Mouse (Mus musculus) myocyte (in vitro differentiated cells): ENCODE measurements around the gene Rasgrf1. TPM values are rescaled to one million over a fixed set of nuclear protein-coding genes. Genes with fewer than 3 reads are reported as not detected.

Experiments used
- H3K27me3 ChIP-seq: one replicate; pipeline ENCODE4 v1.6.1; 2011; ENCODE audit not compliant: control insufficient read depth, insufficient read depth, insufficient read length
- H3K36me3 ChIP-seq: one replicate; pipeline ENCODE4 v1.6.1; 2011; ENCODE audit not compliant: control insufficient read depth, insufficient read depth
- H3K4me2 ChIP-seq: one replicate; pipeline ENCODE4 v1.6.1; 2011; ENCODE audit warnings: low read depth, control low read depth
- H3K4me3 ChIP-seq: one replicate; pipeline ENCODE4 v1.5.1; 2011; ENCODE audit warnings: mild to moderate bottlenecking, control low read depth, moderate library complexity
- H3K79me2 ChIP-seq: one replicate; pipeline ENCODE4 v1.6.1; 2011; ENCODE audit not compliant: control insufficient read depth, insufficient read depth
- H3ac ChIP-seq: one replicate; pipeline ENCODE4 v1.6.1; 2011; ENCODE audit not compliant: control insufficient read depth, insufficient read length
- CEBPB ChIP-seq: IDR thresholded peaks from 2 replicates; pipeline ENCODE4 v1.6.1; 2011; ENCODE audit warnings: mild to moderate bottlenecking, moderate library complexity; ENCODE audit not compliant: poor library complexity, insufficient read depth, severe bottlenecking
- E2F4 ChIP-seq: IDR thresholded peaks from one replicate; pipeline ENCODE4 v1.6.1; 2011; ENCODE audit warnings: mild to moderate bottlenecking, control low read depth, moderate library complexity; ENCODE audit not compliant: insufficient read depth
- MAX ChIP-seq: IDR thresholded peaks from one replicate; pipeline ENCODE4 v1.6.1; 2011; ENCODE audit warnings: low read depth, mild to moderate bottlenecking, control low read depth
- MYOD1 ChIP-seq, 3 experiments: IDR thresholded peaks; one replicate each; pipeline ENCODE4 v1.6.1; 2011; ENCODE audit warnings: control low read depth in 2 of 3, low read depth in 2 of 3, mild to moderate bottlenecking in 2 of 3, moderate library complexity in 1 of 3; ENCODE audit not compliant: insufficient read length in 2 of 3, control insufficient read depth in 1 of 3
- MYOG ChIP-seq, 3 experiments: IDR thresholded peaks; one replicate each; pipeline ENCODE4 v1.6.1; 2011; ENCODE audit warnings: control low read depth in 2 of 3, low read depth in 2 of 3, mild to moderate bottlenecking in 2 of 3; ENCODE audit not compliant: insufficient read length in 2 of 3, control insufficient read depth in 1 of 3, insufficient read depth in 1 of 3
- POLR2A ChIP-seq: IDR thresholded peaks from one replicate; pipeline ENCODE4 v1.6.1; 2011; ENCODE audit warnings: low read depth, mild to moderate bottlenecking, control low read depth, moderate library complexity; ENCODE audit not compliant: insufficient read length
- POLR2AphosphoS2 ChIP-seq: IDR thresholded peaks from one replicate; pipeline ENCODE4 v1.6.1; 2011; ENCODE audit warnings: low read depth, control low read depth; ENCODE audit not compliant: insufficient read length
- REST ChIP-seq: IDR thresholded peaks from one replicate; pipeline ENCODE4 v1.6.1; 2011; ENCODE audit warnings: mild to moderate bottlenecking, control low read depth, moderate library complexity; ENCODE audit not compliant: insufficient read depth, insufficient read length
- SRF ChIP-seq: IDR thresholded peaks from one replicate; pipeline ENCODE4 v1.6.1; 2011; ENCODE audit warnings: low read depth; ENCODE audit not compliant: control insufficient read depth, insufficient read length
- TCF12 ChIP-seq: IDR thresholded peaks from one replicate; pipeline ENCODE4 v1.6.1; 2011; ENCODE audit warnings: mild to moderate bottlenecking, control low read depth; ENCODE audit not compliant: poor library complexity, insufficient read depth, severe bottlenecking
- TCF3 ChIP-seq: IDR thresholded peaks from one replicate; pipeline ENCODE4 v1.6.1; 2011; ENCODE audit warnings: low read depth, control low read depth; ENCODE audit not compliant: insufficient read length
- USF1 ChIP-seq: IDR thresholded peaks from one replicate; pipeline ENCODE4 v1.6.1; 2011; ENCODE audit warnings: low read depth, mild to moderate bottlenecking, control low read depth, moderate library complexity
- polyA plus RNA-seq: library from polyadenylated mRNA; unstranded; fragments of >200 nt; fragmentation: generic; extraction: Trizol; gene quantifications from one replicate; pipeline ENCODE4 v1.2.1, GENCODE M21; 2012; ENCODE audit warnings: missing spikeins

Gene Rasgrf1
- polyA plus RNA-seq, 1 experiment = not detected

DNA sequence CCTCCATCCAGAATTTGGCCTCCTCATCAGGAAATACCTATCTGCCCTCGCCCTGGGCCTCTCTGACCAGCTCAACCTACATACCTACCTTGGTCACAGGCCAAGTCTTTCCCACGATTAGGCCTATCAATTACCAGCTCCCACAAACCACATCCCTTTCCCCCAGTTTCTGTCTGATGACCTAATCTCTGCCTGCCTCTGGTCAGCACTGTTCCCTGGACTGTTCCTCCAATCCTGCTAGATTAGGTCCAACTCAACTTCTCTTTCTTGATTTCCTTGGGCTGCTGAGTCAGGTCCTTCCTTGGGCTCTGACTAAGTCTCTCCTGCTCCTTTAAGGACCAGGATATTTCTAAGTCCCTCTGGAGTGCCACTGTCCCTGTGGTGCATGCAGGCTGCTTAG lies 157.6 kb downstream of the Rasgrf1 start:
- H3K4me3 ChIP-seq = no peak overlapping the region
- no peak overlapping the region for H3ac ChIP-seq
- no peak overlapping the region for H3K4me2 ChIP-seq
- H3K27me3 ChIP-seq = no peaks in the 10 kb centered on the region
- no peaks in the 10 kb centered on the region for H3K36me3 ChIP-seq
- no peaks in the 10 kb centered on the region for H3K79me2 ChIP-seq
- no peak for TF ChIP-seq TCF12
- no peak for TF ChIP-seq E2F4
- no peak for TF ChIP-seq REST
- TF ChIP-seq TCF3 = no peak
- no peak for TF ChIP-seq MAX
- TF ChIP-seq SRF = no peak
- no peak for TF ChIP-seq USF1

- Histone ChIP-seq H3ac (no peak overlapping the region), H3K4me3 (no peak overlapping the region), H3K79me2 (no peaks in the 10 kb centered on the region), H3K36me3 (no peaks in the 10 kb centered on the region), H3K4me2 (no peak overlapping the region), H3K27me3 (no peaks in the 10 kb centered on the region)
- TF ChIP-seq USF1 (no peak), TCF3 (no peak), E2F4 (no peak), MYOD1 (IDR thresholded peaks at IDR 0.05; ENCODE audit: control insufficient read depth in 1 of 3, insufficient read length in 2 of 3, low read depth in 2 of 3) (no peak), REST (no peak), MYOG (IDR thresholded peaks at IDR 0.05; ENCODE audit: control insufficient read depth in 1 of 3, insufficient read depth in 1 of 3, insufficient read length in 2 of 3, low read depth in 2 of 3) (no peak), POLR2AphosphoS2 (no peak), SRF (no peak), POLR2A (no peak), CEBPB (no peak), MAX (no peak), TCF12 (no peak)
These were observed 159.1 kb downstream of the Rasgrf1 start for GRCm38 (mm10) chr9:90068786-90069185.

- no peaks in the 10 kb centered on the region for H3K36me3 ChIP-seq
- H3K4me3 ChIP-seq = no peak overlapping the region
- TF ChIP-seq POLR2A (no peak), USF1 (no peak), REST (no peak), POLR2AphosphoS2 (no peak), MYOD1 (IDR thresholded peaks at IDR 0.05; ENCODE audit: control insufficient read depth in 1 of 3, insufficient read length in 2 of 3, low read depth in 2 of 3) (no peak), E2F4 (no peak), MYOG (IDR thresholded peaks at IDR 0.05; ENCODE audit: control insufficient read depth in 1 of 3, insufficient read depth in 1 of 3, insufficient read length in 2 of 3, low read depth in 2 of 3) (no peak), TCF12 (no peak), SRF (no peak), CEBPB (no peak), TCF3 (no peak), MAX (no peak)
- no peaks in the 10 kb centered on the region for H3K79me2 ChIP-seq
- H3ac ChIP-seq = no peak overlapping the region
- no peaks in the 10 kb centered on the region for H3K27me3 ChIP-seq
- H3K4me2 ChIP-seq = no peak overlapping the region
These were observed 159.8 kb downstream of the Rasgrf1 start for GRCm38 (mm10) chr9:90069485-90069884.

- no peak for TF ChIP-seq MYOD1 (IDR thresholded peaks at IDR 0.05; ENCODE audit: control insufficient read depth in 1 of 3, insufficient read length in 2 of 3, low read depth in 2 of 3)
- no peak for TF ChIP-seq MAX
- TF ChIP-seq POLR2AphosphoS2 = no peak
- no peak for TF ChIP-seq TCF3
- no peak for TF ChIP-seq E2F4
- no peak for TF ChIP-seq CEBPB
- no peak for TF ChIP-seq REST
- no peak for TF ChIP-seq POLR2A
- TF ChIP-seq TCF12 = no peak
- TF ChIP-seq MYOG (IDR thresholded peaks at IDR 0.05; ENCODE audit: control insufficient read depth in 1 of 3, insufficient read depth in 1 of 3, insufficient read length in 2 of 3, low read depth in 2 of 3) = no peak
- no peak for TF ChIP-seq USF1
- no peak for TF ChIP-seq SRF
- Histone ChIP-seq H3K79me2 (no peaks in the 10 kb centered on the region), H3K27me3 (no peaks in the 10 kb centered on the region), H3K4me3 (no peak overlapping the region), H3K4me2 (no peak overlapping the region), H3K36me3 (no peaks in the 10 kb centered on the region), H3ac (no peak overlapping the region)
These were observed 160.5 kb downstream of the Rasgrf1 start for GRCm38 (mm10) chr9:90070174-90070573.

DNA sequence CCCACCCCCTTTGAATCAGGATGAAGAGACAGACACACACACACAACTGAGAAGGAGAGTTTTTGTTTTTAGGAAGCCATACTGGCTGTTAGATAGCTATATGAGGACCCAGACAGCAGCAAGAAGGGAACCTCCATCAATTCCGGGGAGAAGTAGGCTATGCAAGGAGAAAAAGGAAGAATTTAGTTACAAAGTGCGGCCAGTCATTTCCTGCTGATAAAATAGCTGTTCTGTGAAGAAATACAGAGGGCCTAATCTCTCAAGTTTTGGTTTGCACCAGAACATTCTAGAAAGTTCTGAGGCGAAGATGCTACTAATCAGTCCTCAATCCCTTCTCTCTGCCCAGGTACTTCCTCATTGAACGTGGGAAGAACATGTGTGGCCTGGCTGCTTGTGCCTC lies 165.6 kb downstream of the Rasgrf1 start:
- TF ChIP-seq E2F4 (no peak), POLR2A (no peak), MYOG (IDR thresholded peaks at IDR 0.05; ENCODE audit: control insufficient read depth in 1 of 3, insufficient read depth in 1 of 3, insufficient read length in 2 of 3, low read depth in 2 of 3) (no peak), POLR2AphosphoS2 (no peak), CEBPB (no peak), TCF12 (no peak)
- no peaks in the 10 kb centered on the region for H3K36me3 ChIP-seq

More for the DNA sequence above, 165.6 kb downstream of the Rasgrf1 start:
- no peak overlapping the region for H3K4me3 ChIP-seq
- no peak overlapping the region for H3ac ChIP-seq
- no peaks in the 10 kb centered on the region for H3K27me3 ChIP-seq
- no peaks in the 10 kb centered on the region for H3K79me2 ChIP-seq
- no peak overlapping the region for H3K4me2 ChIP-seq
